Mouse (Mus musculus) gastrocnemius, postnatal 25 days (tissue): ENCODE data around the gene Gal3st3. TPM values are rescaled to one million over a fixed set of nuclear protein-coding genes. Genes with fewer than 3 reads are reported as not detected.

Source experiments
- DNase-seq: peaks from one replicate; pipeline ENCODE4 v3.0.0; 2022
- long read RNA-seq, 2 experiments: library from polyadenylated mRNA; stranded (forward); transcript quantifications; one replicate each; pipeline ENCODE4 v2.0.0; 2021
- total RNA-seq, 2 experiments: library from RNA; stranded (reverse); gene quantifications; 1 replicate in 1 of 2; 2 replicates in 1 of 2; pipeline ENCODE4 v1.2.3; 2021

Gal3st3 gene
- not detected for total RNA-seq
- long read RNA-seq, experiment 1, result 0 reads
- long read RNA-seq, experiment 2, result 0 reads

DNA sequence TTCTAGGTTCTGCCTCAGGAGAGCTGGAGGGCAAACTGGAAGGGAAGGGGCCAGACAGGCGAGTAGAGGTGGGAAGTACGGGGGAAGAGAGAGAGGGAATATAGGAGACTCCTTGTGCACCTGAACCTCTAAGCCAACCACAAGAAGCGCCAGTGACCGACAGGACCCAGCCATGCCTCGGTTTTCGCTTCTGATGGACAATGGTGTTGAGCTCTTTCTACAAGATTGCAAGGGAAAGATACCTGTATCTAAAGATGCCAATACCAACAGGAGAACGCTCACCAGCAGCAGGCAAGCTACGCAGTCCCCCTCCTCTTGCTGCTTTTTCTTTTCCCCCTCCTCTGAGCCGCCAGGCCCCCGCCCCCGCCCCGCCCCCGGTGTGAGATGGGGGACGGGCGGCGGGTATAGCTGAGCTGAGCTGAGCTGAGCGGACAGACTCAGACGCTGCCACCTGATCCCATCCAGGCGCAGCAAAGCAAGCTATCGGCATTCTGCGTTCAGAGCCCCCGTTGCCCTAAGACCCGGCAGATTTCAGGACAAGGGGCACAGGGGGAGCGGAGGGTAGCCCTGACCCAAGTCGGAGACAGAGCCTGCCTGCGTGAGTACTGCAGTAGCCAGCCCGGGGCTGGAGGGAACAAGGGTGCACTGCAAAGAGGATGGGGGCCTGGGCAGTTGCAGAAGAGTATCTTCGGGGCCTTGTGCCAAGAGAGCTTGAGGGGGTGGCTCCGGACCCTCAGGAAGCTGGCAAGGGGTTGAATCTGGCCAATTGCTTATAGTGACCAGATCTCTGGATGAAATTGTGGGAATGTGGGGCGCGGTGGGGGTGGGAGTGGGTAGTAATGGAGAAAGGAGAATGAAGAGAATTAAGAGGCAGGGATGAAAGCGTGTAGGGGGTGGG is at the start of gene Gal3st3:
Gene Gal3st3, plus strand, starts transcription at position 429 of the 898 bp plus-strand sequence.
- DNase-seq, result no peak

DNA sequence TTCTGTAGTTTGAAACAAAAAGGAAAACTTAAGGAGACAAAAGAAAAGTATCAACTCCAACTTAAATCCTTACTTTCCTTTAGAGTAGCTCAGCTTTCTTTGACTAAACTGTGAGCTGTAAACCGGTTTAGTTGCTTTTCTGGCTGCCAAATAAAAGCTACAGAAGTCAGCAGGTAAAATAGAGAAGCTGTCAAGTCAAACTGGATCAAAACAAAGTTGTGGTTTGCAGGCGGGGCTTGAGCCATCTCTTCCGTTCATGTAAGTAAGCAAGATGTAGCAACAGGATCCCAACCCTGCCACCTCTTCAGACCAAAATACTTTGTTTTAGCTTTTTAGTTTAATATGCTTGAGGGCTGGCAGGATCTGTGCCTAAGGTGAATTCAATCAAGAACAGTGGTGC is 41.0 kb upstream of the Gal3st3 start:
- no peak for DNase-seq

DNA sequence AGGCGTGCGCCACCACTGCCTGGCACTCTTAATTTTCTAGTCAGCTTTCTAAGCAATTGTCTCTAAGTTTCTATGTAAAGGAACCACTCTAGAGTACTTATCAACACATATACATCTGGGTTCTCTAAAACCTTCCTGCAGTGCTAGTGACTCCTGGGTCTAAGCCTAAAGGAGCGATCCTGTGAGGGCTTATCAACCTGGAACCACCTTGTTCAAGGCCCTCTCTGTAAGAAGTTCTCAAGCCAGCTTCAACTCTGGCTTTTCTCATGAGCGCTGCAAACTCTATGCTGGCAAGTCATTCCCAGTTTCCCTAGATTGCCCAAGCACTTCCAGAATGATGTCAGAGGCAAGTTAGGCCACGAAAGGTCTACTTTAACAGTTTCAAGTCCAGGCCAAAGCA is 31.1 kb upstream of the Gal3st3 start:
- DNase-seq, result no peak

DNA sequence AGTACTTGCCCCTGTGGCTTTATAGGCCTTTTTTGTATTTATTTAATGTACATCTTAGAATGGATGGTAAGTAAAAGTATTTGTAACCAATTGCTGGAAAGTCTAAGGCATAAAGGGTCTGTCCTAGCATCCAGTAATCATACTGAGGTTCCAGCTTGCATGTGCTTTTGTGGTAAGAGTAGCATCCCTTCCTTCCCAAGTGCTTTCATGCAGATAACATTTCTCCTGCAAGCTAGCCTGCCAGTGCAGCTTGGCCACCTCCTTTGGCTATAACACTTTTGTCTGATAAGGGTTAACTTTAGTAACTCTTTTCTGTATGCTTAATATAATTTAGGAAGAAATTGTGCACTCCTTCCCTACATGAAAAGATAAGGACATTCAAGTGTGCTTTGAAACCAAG is 30.1 kb upstream of the Gal3st3 start:
- DNase-seq, result no peak

DNA sequence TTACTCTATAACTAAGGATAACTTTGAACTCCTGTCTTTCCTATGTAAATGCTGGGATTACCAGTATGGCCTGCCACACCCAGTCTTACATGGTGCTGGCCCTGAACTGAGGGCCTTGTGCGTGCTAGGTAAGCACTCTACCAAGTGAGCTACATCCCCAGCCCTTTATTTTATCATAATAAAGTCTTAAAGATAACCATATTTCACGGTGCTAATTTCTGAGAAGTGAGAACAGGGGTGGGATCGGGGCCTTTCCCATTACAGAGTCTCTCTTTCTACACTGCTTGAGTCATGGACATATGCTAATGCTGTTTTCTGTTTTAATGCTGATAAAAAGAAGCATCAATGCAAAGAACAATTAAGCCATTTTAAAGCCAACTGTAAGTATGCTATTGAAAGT is 29.3 kb upstream of the Gal3st3 start:
- no peak for DNase-seq

DNA sequence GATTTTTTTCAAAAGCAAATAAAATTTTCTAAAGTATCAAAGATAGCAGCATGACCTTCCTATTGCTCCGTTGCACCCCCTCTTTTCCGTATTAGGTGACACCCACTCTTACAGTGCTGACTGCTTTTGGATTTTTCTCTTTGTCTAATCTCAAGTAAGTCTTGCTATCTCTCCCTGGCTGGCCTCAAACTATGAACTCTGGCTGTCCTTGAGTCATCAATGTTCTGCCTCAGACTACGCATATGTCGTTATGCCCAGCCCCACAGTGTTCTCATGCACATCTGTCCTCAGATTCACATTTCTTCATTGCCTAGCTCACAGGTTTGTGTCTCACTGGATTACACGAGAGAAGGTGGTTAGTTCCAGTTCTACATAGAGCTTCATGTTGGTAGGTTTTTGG is 28.7 kb upstream of the Gal3st3 start:
- DNase-seq, result no peak

DNA sequence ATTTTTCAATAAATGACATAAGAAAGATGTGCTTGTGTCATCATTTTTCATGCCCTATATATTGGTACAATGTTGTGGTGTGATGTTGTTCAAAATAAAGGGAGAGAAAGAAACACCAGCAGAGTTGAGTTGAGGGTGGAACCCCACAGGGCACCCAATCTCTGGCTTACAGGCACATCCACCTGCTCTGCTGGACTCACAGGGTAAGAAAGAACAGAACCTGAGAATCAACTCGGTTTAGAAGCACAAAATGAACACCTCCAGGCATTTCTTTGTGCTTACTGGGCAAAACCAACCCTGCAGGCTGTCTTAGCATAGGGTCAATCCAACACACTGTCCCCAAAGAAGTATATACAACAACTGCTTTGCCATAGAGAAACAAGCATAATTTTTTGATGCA is 26.7 kb upstream of the Gal3st3 start:
- no peak for DNase-seq

DNA sequence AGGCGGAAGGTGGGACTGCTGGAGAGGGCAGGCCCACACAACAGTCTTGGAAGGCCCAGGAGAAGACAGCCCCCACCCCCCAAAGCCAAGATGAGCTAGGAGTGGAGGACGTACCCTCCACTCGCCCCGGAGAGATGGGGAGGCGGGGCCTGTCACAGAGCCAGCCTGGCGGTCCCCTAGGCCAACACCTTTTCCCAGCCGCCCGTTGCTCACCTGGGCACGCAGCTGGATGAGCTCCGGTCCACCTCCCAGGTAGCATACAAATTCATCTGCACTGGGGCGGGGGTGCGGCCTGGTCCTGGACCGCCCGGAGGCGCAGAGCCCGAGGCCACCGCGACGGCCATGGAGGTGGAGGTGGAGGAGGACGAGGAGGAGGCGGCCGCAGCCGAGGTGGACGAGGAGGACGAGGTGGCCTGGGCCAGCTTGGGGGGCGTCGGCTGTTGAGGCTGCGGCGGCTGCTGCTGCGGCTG is 25.8 kb upstream of the Gal3st3 start:
- peak; percentile 48 for DNase-seq

DNA sequence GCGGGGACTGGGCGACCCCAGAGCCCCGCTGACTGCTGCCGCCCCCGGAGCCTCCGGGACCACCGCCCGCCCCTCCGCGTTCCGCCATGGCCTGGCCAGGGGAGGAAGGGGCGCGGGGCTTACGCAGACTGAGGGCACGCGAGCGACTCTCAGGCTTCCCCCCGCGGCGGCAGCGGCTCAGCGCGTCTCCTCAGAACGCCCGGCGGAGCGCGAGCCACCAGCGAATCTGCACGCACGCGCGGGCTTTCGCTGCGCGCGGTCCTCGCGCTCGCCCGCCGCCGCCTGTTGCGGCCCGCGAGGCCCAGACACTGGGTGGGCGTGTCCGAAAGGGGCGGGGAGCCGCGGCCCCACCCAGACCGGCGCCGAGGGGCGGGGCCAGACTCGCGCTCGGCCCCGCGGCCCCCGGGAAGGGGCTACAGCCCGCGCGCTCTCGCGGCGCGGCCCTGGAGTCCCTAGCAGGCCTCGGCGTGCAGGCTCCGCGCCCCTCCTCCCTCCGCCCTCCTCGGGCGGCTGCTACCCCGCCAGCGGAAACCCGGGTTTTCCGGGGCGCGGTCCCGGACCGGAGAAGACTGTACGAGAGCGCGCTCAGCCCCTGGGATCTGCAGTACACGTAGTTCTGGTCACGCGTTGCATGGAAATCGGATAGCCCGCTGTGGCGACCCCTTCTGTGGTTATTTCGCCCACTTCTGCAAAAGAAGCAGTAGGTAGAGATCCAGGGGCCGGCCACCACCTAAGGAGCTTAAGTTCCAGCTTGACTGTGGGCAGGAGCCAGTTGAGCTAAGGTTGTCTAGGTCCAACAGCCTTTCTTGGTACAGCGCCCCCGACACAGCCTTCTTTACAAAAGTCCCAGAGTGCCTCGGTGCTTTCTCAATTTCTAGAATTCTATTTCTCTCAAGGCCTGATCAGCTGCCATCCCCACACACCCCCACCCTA is 25.1 kb upstream of the Gal3st3 start, which contains the start of gene Pacs1:
Gene Pacs1, minus strand, starts transcription at position 319 of the 933 bp plus-strand sequence.
- DNase-seq, result peak; percentile 90

DNA sequence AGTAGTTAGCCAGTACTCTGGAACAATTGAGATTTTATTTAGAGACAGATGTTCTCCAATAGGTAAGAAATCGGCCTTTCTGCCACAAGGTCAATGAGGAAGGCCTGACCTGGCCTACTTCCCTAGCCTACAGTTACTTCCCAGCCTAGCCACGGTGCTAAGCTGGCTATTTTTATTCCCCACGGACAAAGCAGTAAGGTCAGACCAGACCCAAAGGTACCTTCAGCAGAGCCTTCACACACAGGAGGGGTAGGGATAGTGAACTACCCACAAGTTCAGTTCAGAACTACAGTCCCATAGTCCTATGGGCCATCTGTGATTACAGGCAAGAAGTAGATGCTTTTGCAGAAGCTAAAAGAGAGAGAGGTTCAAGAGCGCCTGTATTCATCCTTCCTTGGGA is 24.2 kb upstream of the Gal3st3 start:
- DNase-seq, result no peak

DNA sequence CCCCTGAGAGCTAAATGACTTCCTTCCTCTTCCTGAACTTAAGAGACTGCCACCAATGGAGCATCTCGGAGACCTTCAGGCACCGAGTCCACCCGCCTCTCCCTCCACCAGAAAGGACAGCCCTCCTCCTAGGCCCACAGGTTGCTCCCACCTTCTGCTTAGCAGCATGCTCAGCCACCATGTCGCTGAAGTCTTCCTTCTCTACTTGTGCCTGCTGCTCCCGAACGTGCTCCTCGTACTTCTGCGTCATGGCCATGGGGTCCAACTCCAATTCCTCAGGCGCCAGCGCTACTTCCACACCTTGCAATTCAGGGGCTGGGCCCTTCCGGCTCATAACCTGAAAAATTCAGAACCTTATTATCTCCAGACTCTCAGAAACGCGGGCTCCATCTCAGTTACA is 23.5 kb upstream of the Gal3st3 start:
- DNase-seq, result no peak

DNA sequence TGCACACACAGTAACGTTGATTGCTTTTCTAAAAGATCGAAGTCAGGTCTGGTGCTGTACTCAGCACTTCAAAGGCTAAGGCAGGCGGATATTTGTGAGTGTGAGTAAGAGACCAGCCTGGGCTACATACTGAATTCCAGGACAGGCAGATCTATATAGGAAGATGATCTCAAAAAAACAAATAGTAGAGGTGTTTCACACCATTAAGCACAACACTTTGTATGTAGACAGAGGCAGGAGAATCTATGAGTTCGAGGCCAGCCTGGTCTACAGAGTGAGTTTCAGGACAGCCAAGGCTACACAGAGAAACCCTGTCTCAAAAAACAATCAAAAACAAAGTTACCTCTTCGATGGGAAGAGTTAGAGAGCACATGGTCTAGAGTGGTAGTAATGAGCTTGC is 22.4 kb upstream of the Gal3st3 start:
- no peak for DNase-seq

DNA sequence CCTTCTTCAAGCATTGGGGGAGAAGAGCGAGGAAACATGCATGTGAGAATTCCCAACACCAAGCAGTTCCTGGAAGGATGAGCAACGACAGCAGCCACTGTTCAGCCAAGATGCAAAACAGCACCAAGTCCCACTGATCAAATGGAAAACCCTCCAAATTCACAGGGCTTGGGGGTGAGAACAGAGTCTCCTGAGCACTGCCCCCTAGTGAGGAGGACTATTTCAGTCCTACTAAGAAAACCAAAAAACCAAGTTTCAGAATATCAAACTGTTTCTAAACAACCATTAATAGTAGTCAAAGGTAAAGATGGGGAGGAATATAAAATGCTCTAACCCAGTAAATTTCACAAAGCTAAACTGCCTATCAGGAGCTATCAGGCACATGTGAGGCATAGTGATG is 21.6 kb upstream of the Gal3st3 start:
- DNase-seq, result no peak

DNA sequence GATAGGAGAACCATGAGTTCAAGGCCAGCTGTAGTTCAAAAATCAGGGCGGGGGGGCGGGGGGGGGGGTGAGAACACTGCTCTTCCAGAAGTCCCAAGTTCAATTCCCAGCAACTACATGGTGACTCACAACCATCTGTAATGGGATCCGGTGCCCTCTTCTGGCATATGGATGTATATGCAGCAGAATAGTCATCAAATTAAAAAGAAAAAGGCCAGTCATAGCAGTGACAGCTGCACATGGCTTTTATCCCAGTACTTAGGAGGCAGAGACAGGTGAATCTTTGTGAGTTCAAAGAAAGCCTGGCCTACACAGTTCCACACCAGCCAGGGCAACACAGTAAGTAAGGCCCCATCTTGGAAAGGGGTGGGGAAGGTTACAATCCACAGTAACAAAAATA is 21.0 kb upstream of the Gal3st3 start:
- DNase-seq, result no peak

DNA sequence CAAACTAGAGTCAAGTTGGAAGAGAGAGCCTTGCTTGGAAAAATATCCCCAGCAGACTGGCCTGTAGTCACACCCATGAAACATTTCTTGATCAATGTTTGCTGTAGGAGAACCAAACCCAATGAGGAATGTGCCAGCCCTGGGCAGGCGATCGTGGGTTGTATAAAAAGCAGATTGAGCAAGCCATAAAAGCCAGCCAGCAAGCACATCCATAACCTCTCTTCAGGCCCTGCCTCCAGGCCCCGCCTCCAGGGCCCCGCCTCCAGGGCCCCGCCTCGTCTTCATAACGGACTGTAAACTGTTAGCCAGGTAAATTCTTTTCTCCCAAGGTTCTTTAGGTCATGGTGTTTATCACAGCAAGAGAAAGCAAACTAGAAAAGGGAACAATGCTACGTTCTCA is 19.8 kb upstream of the Gal3st3 start:
- DNase-seq, result no peak

DNA sequence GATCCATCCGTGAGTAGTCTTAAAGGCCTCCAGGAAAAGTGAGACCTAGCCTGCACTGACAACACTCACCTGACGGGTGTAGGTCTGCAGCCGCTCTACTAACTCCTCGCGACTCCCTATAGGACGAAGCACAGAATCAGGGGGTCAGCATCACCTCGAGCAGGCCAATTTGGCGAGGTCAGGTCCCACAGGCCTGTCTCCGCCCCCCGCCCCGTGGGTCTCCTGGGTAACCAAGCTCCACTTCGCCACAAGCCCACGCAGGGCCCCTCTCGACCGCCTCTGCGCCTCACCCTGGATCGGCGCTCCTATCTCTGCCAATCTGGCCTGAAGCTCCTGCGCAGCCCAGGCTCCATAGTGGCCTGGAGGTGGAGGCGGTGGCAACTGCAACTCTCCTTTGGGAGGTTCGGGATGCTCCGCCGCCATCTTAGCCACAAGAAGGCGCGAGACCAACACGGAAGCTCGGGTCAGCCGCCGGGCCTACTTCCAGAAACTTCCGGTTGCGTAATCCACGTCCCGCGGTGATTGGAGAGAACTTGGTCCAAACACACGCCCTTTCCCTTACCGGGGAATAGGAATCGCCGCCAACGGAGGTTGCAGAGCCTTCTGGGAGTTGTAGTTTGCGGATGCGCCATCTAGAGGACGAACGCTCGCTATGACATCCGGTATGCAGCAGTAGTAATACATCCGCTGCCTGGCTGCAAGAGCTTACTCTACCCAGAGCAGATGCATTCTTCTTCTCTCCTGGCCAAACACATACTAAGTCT is 3.0 kb upstream of the Gal3st3 start, which contains the start of gene Sf3b2:
Gene Sf3b2, minus strand, starts transcription at position 484 of the 764 bp plus-strand sequence.
- peak; percentile 98 for DNase-seq

DNA sequence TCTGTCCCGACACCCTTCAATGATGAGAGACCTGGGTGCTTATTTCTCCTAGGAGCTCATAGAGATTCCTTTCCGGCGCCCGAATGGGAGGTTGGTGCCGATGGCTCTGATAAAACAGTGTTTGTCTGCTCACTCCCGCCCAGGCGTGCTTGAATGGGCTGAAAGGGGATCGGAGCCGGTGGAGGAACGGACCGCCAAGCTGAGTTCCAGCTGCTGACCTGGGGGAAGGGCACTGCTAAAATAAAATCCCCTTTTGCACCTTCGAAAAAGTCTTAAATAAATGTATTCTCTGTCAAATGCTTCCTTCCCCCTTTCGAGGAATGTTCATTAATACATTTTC is 2.4 kb upstream of the Gal3st3 start:
- no peak for DNase-seq

DNA sequence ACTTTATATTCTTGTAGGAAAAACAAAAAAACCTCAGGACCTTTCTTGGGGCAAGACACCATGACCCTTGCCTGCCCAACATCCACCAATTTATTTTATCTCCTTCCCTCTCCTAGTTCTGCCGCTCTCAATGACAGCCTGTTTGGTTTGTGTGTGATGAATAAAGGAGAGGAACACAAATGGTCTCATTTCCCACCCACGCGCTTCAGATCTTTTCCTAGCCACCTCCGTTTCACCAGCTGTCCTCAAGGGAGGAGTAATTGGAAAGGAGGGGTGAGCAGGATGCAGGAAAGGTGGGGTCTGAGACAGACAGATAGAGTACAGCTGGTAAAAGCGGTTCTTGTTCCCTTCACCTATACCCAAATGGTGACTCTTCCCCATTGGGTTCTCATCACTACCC is 1.5 kb upstream of the Gal3st3 start:
- DNase-seq, result no peak

DNA sequence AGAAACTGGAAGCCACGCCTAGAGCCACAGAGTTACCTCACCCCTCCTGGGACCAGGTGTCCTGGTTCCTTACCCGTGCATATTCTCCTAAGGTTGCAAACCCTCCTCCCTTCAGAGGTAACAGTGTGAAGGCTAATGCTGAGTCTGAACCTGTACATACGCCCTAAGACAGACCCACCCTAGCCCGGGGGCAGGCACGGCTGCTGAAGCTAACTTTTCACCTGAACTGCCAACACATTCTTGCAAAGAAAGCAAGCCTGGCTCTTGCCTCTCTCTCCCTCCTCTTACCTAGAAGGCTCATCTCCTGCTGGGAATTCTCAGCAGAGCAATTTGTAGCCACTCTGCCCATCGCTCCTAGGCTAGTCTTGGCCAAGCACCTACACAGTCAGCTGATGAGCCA is 2.5 kb downstream of the Gal3st3 start:
- no peak for DNase-seq

DNA sequence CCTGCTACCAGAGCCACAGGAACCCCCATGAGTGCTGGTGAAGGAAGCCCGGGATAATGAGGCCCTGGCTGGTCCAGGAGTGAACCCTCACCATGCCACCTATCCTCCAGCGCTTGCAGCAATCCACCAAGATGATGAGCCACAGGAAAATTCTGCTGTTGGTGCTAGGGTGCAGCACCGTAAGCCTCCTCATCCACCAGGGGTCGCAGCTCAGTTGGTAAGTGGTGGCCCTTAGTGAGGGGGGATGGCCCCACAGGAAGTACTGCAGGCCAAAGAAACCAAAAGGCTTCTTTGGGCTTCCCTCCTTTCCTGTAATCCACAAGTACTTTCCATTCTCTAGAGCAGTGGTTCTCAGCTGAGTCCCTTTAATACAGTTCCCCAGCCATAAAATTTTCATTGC is 4.3 kb downstream of the Gal3st3 start:
- DNase-seq, result peak; percentile 19

DNA sequence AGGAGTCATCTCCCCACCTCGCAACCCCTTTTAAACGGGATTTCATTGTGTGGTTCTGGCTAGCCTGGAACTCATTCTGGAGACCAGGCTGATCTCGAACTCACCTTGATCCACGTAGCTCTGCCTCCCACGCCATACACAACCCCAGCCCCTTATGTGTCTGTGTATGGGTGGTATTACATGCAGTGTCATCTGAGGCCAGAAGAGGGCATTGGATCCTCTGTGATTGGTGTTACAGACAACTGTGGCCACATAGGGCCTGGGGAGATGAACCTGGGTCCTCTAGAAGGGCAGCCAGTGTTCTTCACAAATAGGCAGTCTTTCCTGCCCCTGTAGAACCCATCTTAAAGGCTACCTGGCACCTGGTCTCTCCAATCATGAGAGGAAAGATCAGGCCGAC is 8.1 kb downstream of the Gal3st3 start:
- DNase-seq, result no peak
